Mouse (Mus musculus) heart, embryonic 13.5 days (tissue): ENCODE results near the gene Atxn1. TPM values are rescaled to one million over a fixed set of nuclear protein-coding genes. Genes with fewer than 3 reads are reported as not detected.

Experiments used
- ATAC-seq: fragments of 200-750 bp; cut with Nextera tagmentation; 2 replicates; pipeline ENCODE4 v1.8.0; 2017; ENCODE audit warnings: moderate TSS enrichment; ENCODE audit not compliant: insufficient number of reproducible peaks, low FRiP score, low TSS enrichment; ENCODE audit errors: extremely low read depth
- H3K27ac ChIP-seq: fragments of 300-500 bp; sonication (generic); replicated peaks from 2 replicates; pipeline ENCODE4 v1.5.1; 2015; ENCODE audit warnings: moderate library complexity, mild to moderate bottlenecking, inconsistent platforms
- H3K27me3 ChIP-seq: fragments of 300-500 bp; sonication (generic); replicated peaks from 2 replicates; pipeline ENCODE4 v1.6.1; 2015; ENCODE audit warnings: mild to moderate bottlenecking, inconsistent platforms
- H3K36me3 ChIP-seq: fragments of 300-500 bp; sonication (generic); 2 replicates; pipeline ENCODE4 v1.6.1; 2015; ENCODE audit warnings: mild to moderate bottlenecking, inconsistent platforms
- H3K4me1 ChIP-seq: fragments of 300-500 bp; sonication (generic); 2 replicates; pipeline ENCODE4 v1.6.1; 2015; ENCODE audit warnings: inconsistent platforms
- H3K4me2 ChIP-seq: fragments of 300-500 bp; sonication (generic); 2 replicates; pipeline ENCODE4 v1.6.1; 2015; ENCODE audit warnings: inconsistent platforms, mild to moderate bottlenecking, moderate library complexity
- H3K4me3 ChIP-seq: fragments of 300-500 bp; sonication (generic); 2 replicates; pipeline ENCODE4 v1.5.1; 2015; ENCODE audit warnings: moderate library complexity, mild to moderate bottlenecking, inconsistent platforms
- H3K9ac ChIP-seq: fragments of 300-500 bp; sonication (generic); 2 replicates; pipeline ENCODE4 v1.6.1; 2015; ENCODE audit warnings: inconsistent platforms, mild to moderate bottlenecking, moderate library complexity
- H3K9me3 ChIP-seq: fragments of 300-500 bp; sonication (generic); 2 replicates; pipeline ENCODE4 v1.6.1; 2016; ENCODE audit warnings: inconsistent platforms
- WGBS: fragments of 180-500 bp; shearing (Covaris S2); methylation state at CpG from one replicate; pipeline ENCODE4 v1.1.7; 2015; ENCODE audit warnings: mixed read lengths; 5-methylcytosine and 5-hydroxymethylcytosine counted together
- polyA plus RNA-seq: library from polyadenylated mRNA; unstranded; fragments of >200 nt; fragmentation: Nextera tagmentation; extraction: Ambion mirVana; gene quantifications from 2 replicates; pipeline ENCODE4 v1.2.1, GENCODE M21; 2015

Atxn1 gene
- polyA plus RNA-seq, 1 experiment from 2014 or later = 5.8 TPM

GRCm38 (mm10) chr13:45911069-45911468 is 53.7 kb downstream of the Atxn1 start:
- H3K4me2 ChIP-seq = no peak overlapping the region
- ATAC-seq = no peak
- H3K9me3 ChIP-seq = no peaks in the 10 kb centered on the region
- peaks cover 7% of the 10 kb centered on the region for H3K36me3 ChIP-seq
- H3K27ac ChIP-seq = no peak overlapping the region
- no peak overlapping the region for H3K4me3 ChIP-seq
- no peak overlapping the region for H3K9ac ChIP-seq
- H3K4me1 ChIP-seq = peaks cover 32% of the 10 kb centered on the region
- no peaks in the 10 kb centered on the region for H3K27me3 ChIP-seq
- WGBS = 76% methylated on average over 5 of the region's 5 CpGs

GRCm38 (mm10) chr13:45910348-45910747 is 54.5 kb downstream of the Atxn1 start:
- WGBS = 87% methylated on average over 7 of the region's 7 CpGs
- no peak for ATAC-seq

GRCm38 (mm10) chr13:45907181-45907691 is 57.6 kb downstream of the Atxn1 start:
- H3K27ac ChIP-seq = 0 out of 2 replicates have a peak overlapping the region, but pooled peaks have one; percentile 17
- H3K4me2 ChIP-seq = peak overlapping the region; percentile 52
- peaks cover 49% of the 10 kb centered on the region for H3K4me1 ChIP-seq
- no peak for ATAC-seq
- no peaks in the 10 kb centered on the region for H3K9me3 ChIP-seq
- H3K27me3 ChIP-seq = no peaks in the 10 kb centered on the region
- H3K9ac ChIP-seq = no peak overlapping the region; the same call in 1 of the 2 replicates
- peaks cover 9% of the 10 kb centered on the region for H3K36me3 ChIP-seq
- WGBS = 49% methylated on average over 6 of the region's 6 CpGs
- no peak overlapping the region for H3K4me3 ChIP-seq

More at GRCm38 (mm10) chr13:45910348-45910747, 54.5 kb downstream of the Atxn1 start:
- H3K27ac ChIP-seq = no peak overlapping the region
- H3K27me3 ChIP-seq = no peaks in the 10 kb centered on the region
- H3K4me3 ChIP-seq = no peak overlapping the region
- H3K36me3 ChIP-seq = peaks cover 7% of the 10 kb centered on the region
- peaks cover 37% of the 10 kb centered on the region for H3K4me1 ChIP-seq
- H3K9ac ChIP-seq = no peak overlapping the region
- H3K9me3 ChIP-seq = no peaks in the 10 kb centered on the region
- no peak overlapping the region for H3K4me2 ChIP-seq

GRCm38 (mm10) chr13:45906438-45907166 is 58.2 kb downstream of the Atxn1 start:
- Histone ChIP-seq H3K27ac (no peak overlapping the region; the same call in 1 of the 2 replicates), H3K27me3 (no peaks in the 10 kb centered on the region), H3K4me1 (peaks cover 54% of the 10 kb centered on the region), H3K4me3 (peak overlapping the region; percentile 16; the same call in 1 of the 2 replicates), H3K9ac (peak overlapping the region; percentile 44), H3K36me3 (peaks cover 9% of the 10 kb centered on the region), H3K4me2 (peak overlapping the region; percentile 52), H3K9me3 (no peaks in the 10 kb centered on the region)
- no peak for ATAC-seq
- 42% methylated on average over 10 of the region's 10 CpGs for WGBS

- no peak for ATAC-seq
- 38% methylated on average over 4 of the region's 4 CpGs for WGBS
- no peaks in the 10 kb centered on the region for H3K27me3 ChIP-seq
- H3K9ac ChIP-seq = no peak overlapping the region
- no peak overlapping the region for H3K4me3 ChIP-seq
- H3K4me2 ChIP-seq = no peak overlapping the region
- peaks cover 58% of the 10 kb centered on the region for H3K4me1 ChIP-seq
- H3K9me3 ChIP-seq = no peaks in the 10 kb centered on the region
- H3K36me3 ChIP-seq = 0 out of 2 replicates have a peak, but pooled peaks cover 3% of the 10 kb centered on the region
- H3K27ac ChIP-seq = no peak overlapping the region
Measured at GRCm38 (mm10) chr13:45904955-45905354, 59.9 kb downstream of the Atxn1 start.

- ATAC-seq = no peak
- 62% methylated on average over 4 of the region's 4 CpGs for WGBS
- Histone ChIP-seq H3K9ac (no peak overlapping the region), H3K4me2 (no peak overlapping the region), H3K27ac (peak overlapping the region; percentile 6; the same call in 1 of the 2 replicates), H3K9me3 (no peaks in the 10 kb centered on the region), H3K27me3 (no peaks in the 10 kb centered on the region), H3K4me3 (no peak overlapping the region), H3K36me3 (0 out of 2 replicates have a peak, but pooled peaks cover 3% of the 10 kb centered on the region), H3K4me1 (peaks cover 58% of the 10 kb centered on the region)
Measured at GRCm38 (mm10) chr13:45904456-45904855, 60.4 kb downstream of the Atxn1 start.

GRCm38 (mm10) chr13:45903519-45904274 is 61.1 kb downstream of the Atxn1 start:
- no peaks in the 10 kb centered on the region for H3K27me3 ChIP-seq

GRCm38 (mm10) chr13:45902457-45902856 is 62.4 kb downstream of the Atxn1 start:
- H3K9ac ChIP-seq = no peak overlapping the region
- peaks cover 55% of the 10 kb centered on the region for H3K4me1 ChIP-seq
- 93% methylated on average over 5 of the region's 5 CpGs for WGBS
- 0 out of 2 replicates have a peak, but pooled peaks cover 3% of the 10 kb centered on the region for H3K36me3 ChIP-seq
- H3K27ac ChIP-seq = no peak overlapping the region
- no peak overlapping the region for H3K4me2 ChIP-seq
- H3K4me3 ChIP-seq = no peak overlapping the region
- H3K9me3 ChIP-seq = no peaks in the 10 kb centered on the region
- H3K27me3 ChIP-seq = no peaks in the 10 kb centered on the region
- ATAC-seq = no peak

More at GRCm38 (mm10) chr13:45903519-45904274, 61.1 kb downstream of the Atxn1 start:
- peak overlapping the region; percentile 12; the same call in 1 of the 2 replicates for H3K9ac ChIP-seq
- H3K4me2 ChIP-seq = 0 out of 2 replicates have a peak overlapping the region, but pooled peaks have one; percentile 4
- H3K9me3 ChIP-seq = no peaks in the 10 kb centered on the region
- no peak overlapping the region for H3K4me3 ChIP-seq
- peaks cover 58% of the 10 kb centered on the region for H3K4me1 ChIP-seq
- H3K27ac ChIP-seq = 0 out of 2 replicates have a peak overlapping the region, but pooled peaks have one; percentile 21
- WGBS = 57% methylated on average over 12 of the region's 12 CpGs
- H3K36me3 ChIP-seq = 0 out of 2 replicates have a peak, but pooled peaks cover 3% of the 10 kb centered on the region
- ATAC-seq = 0 out of 2 replicates have a peak, but pooled peaks have one; percentile 17

- no peak overlapping the region for H3K4me2 ChIP-seq
- H3K36me3 ChIP-seq = 0 out of 2 replicates have a peak, but pooled peaks cover 3% of the 10 kb centered on the region
- no peak overlapping the region for H3K27ac ChIP-seq
- H3K4me1 ChIP-seq = peaks cover 39% of the 10 kb centered on the region
- WGBS = 70% methylated on average over 8 of the region's 8 CpGs
- H3K27me3 ChIP-seq = no peaks in the 10 kb centered on the region
- no peaks in the 10 kb centered on the region for H3K9me3 ChIP-seq
- H3K9ac ChIP-seq = no peak overlapping the region
- ATAC-seq = no peak
- no peak overlapping the region for H3K4me3 ChIP-seq
Measured at GRCm38 (mm10) chr13:45900776-45901175, 64.0 kb downstream of the Atxn1 start.

- Histone ChIP-seq H3K4me2 (no peak overlapping the region), H3K27me3 (no peaks in the 10 kb centered on the region), H3K4me1 (peaks cover 26% of the 10 kb centered on the region), H3K9ac (no peak overlapping the region), H3K9me3 (no peaks in the 10 kb centered on the region), H3K27ac (peak overlapping the region; percentile 2; the same call in 1 of the 2 replicates), H3K4me3 (no peak overlapping the region), H3K36me3 (0 out of 2 replicates have a peak, but pooled peaks cover 3% of the 10 kb centered on the region)
- 43% methylated on average over 2 of the region's 2 CpGs for WGBS
- no peak for ATAC-seq
Measured at GRCm38 (mm10) chr13:45897571-45897970, 67.2 kb downstream of the Atxn1 start.

- Histone ChIP-seq H3K4me1 (peaks cover 17% of the 10 kb centered on the region), H3K9me3 (no peaks in the 10 kb centered on the region), H3K4me2 (no peak overlapping the region), H3K36me3 (no peaks in the 10 kb centered on the region), H3K4me3 (no peak overlapping the region), H3K27ac (no peak overlapping the region), H3K9ac (no peak overlapping the region), H3K27me3 (no peaks in the 10 kb centered on the region)
- no peak for ATAC-seq
- WGBS = 82% methylated on average over 10 of the region's 10 CpGs
Measured at GRCm38 (mm10) chr13:45894760-45895159, 70.0 kb downstream of the Atxn1 start.
